Mouse (Mus musculus): Measurements from ENCODE around the gene Lrrc4b.

GRCm38 (mm10) chr7:44445528-44445923 lies 16.7 kb downstream of the Lrrc4b start:
- no peak for TF ChIP-seq POLR2A (IDR thresholded peaks at IDR 0.05; ENCODE audit: control insufficient read depth, extremely low read depth, insufficient read depth, low read length, poor library complexity)
- no peak for TF ChIP-seq CTCF (IDR thresholded peaks at IDR 0.05; ENCODE audit: borderline replicate concordance, control insufficient read depth, extremely low read depth, insufficient read depth, low read length, poor library complexity)
